18 mouse cellular contexts compared by ENCODE assay signal in genomic region chr4:41670836-41671235, GRCm38 (mm10). TPM values are rescaled to one million over a fixed set of nuclear protein-coding genes. Genes with fewer than 3 reads are reported as not detected.
"Had no signal": no experiment of that assay in that cellular context is flagged by ENCODE, and none has a peak within 500 bp of the region (broad histone marks: within the 10 kb centered on the region; RNA-seq: fewer than 3 reads in every experiment).

No protein-coding gene starts in this region.

- H3K9me3 ChIP-seq: kidney, embryonic 15.5 days; limb, embryonic 12.5 days; liver, embryonic 13.5 days; lung, embryonic 15.5 days; megakaryocyte, embryonic 14.5 days; midbrain, embryonic 15.5 days; neural tube, embryonic 12.5 days had no signal

- ATAC-seq: liver, postnatal 0 days had no signal

- DNase-seq: kidney, postnatal 36 days; layer of hippocampus, adult 9-11 months; layer of hippocampus, postnatal 36 days; liver; liver, embryonic 13.5 days; liver, postnatal 0 days; lung, postnatal 14 days; thymus, postnatal 4 days had no signal

- H3K36me3 ChIP-seq: limb, embryonic 12.5 days; liver, embryonic 13.5 days; lung, embryonic 15.5 days; midbrain, embryonic 15.5 days had no signal

- H3K4me2 ChIP-seq: kidney, embryonic 15.5 days; liver, embryonic 13.5 days; lung, embryonic 15.5 days; midbrain, embryonic 15.5 days; neural tube, embryonic 12.5 days had no signal

- H3K27ac ChIP-seq: limb, embryonic 12.5 days; liver, embryonic 13.5 days; lung, embryonic 15.5 days; macrophage; midbrain, embryonic 15.5 days; stomach, postnatal 0 days had no signal

- H3K27me3 ChIP-seq: lung, embryonic 15.5 days; midbrain, embryonic 15.5 days; neural tube, embryonic 12.5 days had no signal

- H3K9ac ChIP-seq: kidney, embryonic 15.5 days; limb, embryonic 12.5 days; liver, embryonic 13.5 days; liver, postnatal 0 days; lung, embryonic 15.5 days; midbrain, embryonic 15.5 days; neural tube, embryonic 12.5 days had no signal

- H3K4me3 ChIP-seq: kidney, embryonic 15.5 days; limb, embryonic 12.5 days; liver, embryonic 13.5 days; lung, embryonic 15.5 days; megakaryocyte, embryonic 14.5 days; midbrain, embryonic 15.5 days; neural tube, embryonic 12.5 days had no signal

- H3K4me1 ChIP-seq: liver, embryonic 13.5 days; megakaryocyte, embryonic 14.5 days had no signal

RNA-seq across cellular contexts. Expression of gene Cntfr, which starts 26.1 kb away (rescaled TPM):
- total RNA-seq: monocyte, adult 5-6 weeks; neutrophil, adult 5-6 weeks had no signal
- polyA plus RNA-seq: macrophage had no signal

RNA-seq across cellular contexts. Expression of gene Enho, which starts 30.7 kb away (rescaled TPM):
- total RNA-seq: monocyte, adult 5-6 weeks; neutrophil, adult 5-6 weeks had no signal
